Mouse (Mus musculus): ENCODE data around the gene Rps6kl1.

Gene Rps6kl1

GRCm38 (mm10) chr12:85151002-85151774 lies at the start of gene Rps6kl1:
Gene Rps6kl1 (minus strand): TSS chr12:85151264.
- DNase-seq: peak in 1 of 2 experiments; percentile 37

- no peak for DNase-seq
These were observed 48.9 kb upstream of the Rps6kl1 start for GRCm38 (mm10) chr12:85199954-85200353.

- no peak for DNase-seq
These were observed 46.9 kb upstream of the Rps6kl1 start for GRCm38 (mm10) chr12:85197936-85198335.

GRCm38 (mm10) chr12:85197371-85197770 lies 46.3 kb upstream of the Rps6kl1 start:
- no peak for DNase-seq

- DNase-seq: no peak
These were observed 45.1 kb upstream of the Rps6kl1 start for GRCm38 (mm10) chr12:85196191-85196590.

- no peak for DNase-seq
These were observed 44.0 kb upstream of the Rps6kl1 start for GRCm38 (mm10) chr12:85195086-85195485.

- peak; percentile 59 to 64 for DNase-seq
These were observed 43.6 kb upstream of the Rps6kl1 start for GRCm38 (mm10) chr12:85194623-85195018.

- no peak for DNase-seq
These were observed 43.0 kb upstream of the Rps6kl1 start for GRCm38 (mm10) chr12:85193923-85194622.

- DNase-seq: no peak
These were observed 42.1 kb upstream of the Rps6kl1 start for GRCm38 (mm10) chr12:85193146-85193545.

- peak; percentile 34 to 43 for DNase-seq
These were observed 41.5 kb upstream of the Rps6kl1 start for GRCm38 (mm10) chr12:85192461-85193108.

GRCm38 (mm10) chr12:85190290-85190689 lies 39.2 kb upstream of the Rps6kl1 start:
- no peak for DNase-seq

- DNase-seq: no peak
These were observed 35.3 kb upstream of the Rps6kl1 start for GRCm38 (mm10) chr12:85186361-85186760.

GRCm38 (mm10) chr12:85185810-85186209 lies 34.7 kb upstream of the Rps6kl1 start:
- no peak for DNase-seq

GRCm38 (mm10) chr12:85184118-85184517 lies 33.1 kb upstream of the Rps6kl1 start:
- DNase-seq: peak; percentile 71 to 73

- DNase-seq: no peak
These were observed 31.8 kb upstream of the Rps6kl1 start for GRCm38 (mm10) chr12:85182898-85183297.

GRCm38 (mm10) chr12:85182345-85182643 lies 31.2 kb upstream of the Rps6kl1 start:
- no peak for DNase-seq

- DNase-seq: no peak
These were observed 30.6 kb upstream of the Rps6kl1 start for GRCm38 (mm10) chr12:85181475-85182344.

- DNase-seq: no peak
These were observed 27.2 kb upstream of the Rps6kl1 start for GRCm38 (mm10) chr12:85178294-85178693.

GRCm38 (mm10) chr12:85177740-85178239 lies 26.7 kb upstream of the Rps6kl1 start, which contains the start of gene Pgf:
Gene Pgf (minus strand): TSS chr12:85177790.
- no peak for DNase-seq

- peak; percentile 45 to 46 for DNase-seq
These were observed 25.9 kb upstream of the Rps6kl1 start for GRCm38 (mm10) chr12:85176846-85177523.

GRCm38 (mm10) chr12:85175926-85176845 lies 25.1 kb upstream of the Rps6kl1 start:
- DNase-seq: no peak

Measured in lung, adult 18-20 months (tissue).